Mouse (Mus musculus): Measurements from ENCODE around the gene Gtpbp3. TPM values are rescaled to one million over a fixed set of nuclear protein-coding genes. Genes with fewer than 3 reads are reported as not detected.

Gtpbp3 gene
- polyA plus RNA-seq, 1 experiment from 2014 or later, result 19.1 TPM

GRCm38 (mm10) chr8:71547590-71547989 is 59.7 kb downstream of the Gtpbp3 start:
- ATAC-seq (ENCODE audit: borderline replicate concordance, extremely low read depth, low FRiP score, low TSS enrichment), result no peak
- WGBS, result 85% methylated on average over 7 of the region's 7 CpGs

More at GRCm38 (mm10) chr8:71547590-71547989, 59.7 kb downstream of the Gtpbp3 start:
- H3K27ac ChIP-seq, result no peak overlapping the region
- H3K9me3 ChIP-seq, result no peaks in the 10 kb centered on the region
- H3K4me2 ChIP-seq, result no peak overlapping the region
- no peaks in the 10 kb centered on the region for H3K27me3 ChIP-seq
- H3K9ac ChIP-seq, result no peak overlapping the region
- H3K4me1 ChIP-seq, result peaks cover 13% of the 10 kb centered on the region
- no peak overlapping the region for H3K4me3 ChIP-seq
- peaks cover 23% of the 10 kb centered on the region; the same call in 1 of the 2 replicates for H3K36me3 ChIP-seq

Other genes starting within 250 kb of the Gtpbp3 start
- gene Myo9b, start 215.4 kb upstream of the Gtpbp3 start, polyA plus RNA-seq (2015; fragmentation: Nextera tagmentation; extraction: Ambion mirVana), result 18.5 TPM in 2 replicates
- 57.7 and 68.7 TPM in 2 replicates for gene Haus8, start 215.2 kb upstream of the Gtpbp3 start, polyA plus RNA-seq (2015; fragmentation: Nextera tagmentation; extraction: Ambion mirVana)
- gene Use1, start 121.3 kb upstream of the Gtpbp3 start, polyA plus RNA-seq (2015; fragmentation: Nextera tagmentation; extraction: Ambion mirVana), result 85.0 and 87.0 TPM in 2 replicates
- 7.0 and 7.2 TPM in 2 replicates for gene Ocel1, start 116.8 kb upstream of the Gtpbp3 start, polyA plus RNA-seq (2015; fragmentation: Nextera tagmentation; extraction: Ambion mirVana)
- gene Nr2f6, start 106.1 kb upstream of the Gtpbp3 start, polyA plus RNA-seq (2015; fragmentation: Nextera tagmentation; extraction: Ambion mirVana), result 76.6 and 80.4 TPM in 2 replicates
- gene Ushbp1, start 92.3 kb upstream of the Gtpbp3 start, polyA plus RNA-seq (2015; fragmentation: Nextera tagmentation; extraction: Ambion mirVana), result 28.2 and 30.7 TPM in 2 replicates
- gene Babam1, start 91.2 kb upstream of the Gtpbp3 start, polyA plus RNA-seq (2015; fragmentation: Nextera tagmentation; extraction: Ambion mirVana), result 109 and 112 TPM in 2 replicates
- 42.6 and 46.7 TPM in 2 replicates for gene Ankle1, start 82.1 kb upstream of the Gtpbp3 start, polyA plus RNA-seq (2015; fragmentation: Nextera tagmentation; extraction: Ambion mirVana)
- gene Abhd8, start 24.4 kb upstream of the Gtpbp3 start, polyA plus RNA-seq (2015; fragmentation: Nextera tagmentation; extraction: Ambion mirVana), result 51.3 and 56.0 TPM in 2 replicates
- 130 and 147 TPM in 2 replicates for gene Mrpl34, start 23.1 kb upstream of the Gtpbp3 start, polyA plus RNA-seq (2015; fragmentation: Nextera tagmentation; extraction: Ambion mirVana)
- gene Dda1, start 18.9 kb upstream of the Gtpbp3 start, polyA plus RNA-seq (2015; fragmentation: Nextera tagmentation; extraction: Ambion mirVana), result 104 TPM in 2 replicates
- gene Ano8, start 2.1 kb upstream of the Gtpbp3 start, polyA plus RNA-seq (2015; fragmentation: Nextera tagmentation; extraction: Ambion mirVana), result 1.6 and 1.9 TPM in 2 replicates
- 146 and 147 TPM in 2 replicates for gene Plvap, start 23.6 kb downstream of the Gtpbp3 start, polyA plus RNA-seq (2015; fragmentation: Nextera tagmentation; extraction: Ambion mirVana)
- 0.39 and 0.65 TPM in 2 replicates for gene Ccdc194, start 37.6 kb downstream of the Gtpbp3 start, polyA plus RNA-seq (2015; fragmentation: Nextera tagmentation; extraction: Ambion mirVana)
- 49.7 and 52.0 TPM in 2 replicates for gene Bst2, start 49.4 kb downstream of the Gtpbp3 start, polyA plus RNA-seq (2015; fragmentation: Nextera tagmentation; extraction: Ambion mirVana)
- 95.2 and 96.6 TPM in 2 replicates for gene Mvb12a, start 54.8 kb downstream of the Gtpbp3 start, polyA plus RNA-seq (2015; fragmentation: Nextera tagmentation; extraction: Ambion mirVana)
- 3.3 and 4.6 TPM in 2 replicates for gene Tmem221, start 70.8 kb downstream of the Gtpbp3 start, polyA plus RNA-seq (2015; fragmentation: Nextera tagmentation; extraction: Ambion mirVana)
- not detected in 2 replicates for gene Nxnl1, start 78.5 kb downstream of the Gtpbp3 start, polyA plus RNA-seq (2015; fragmentation: Nextera tagmentation; extraction: Ambion mirVana)
- 34.3 and 36.7 TPM in 2 replicates for gene Slc27a1, start 80.8 kb downstream of the Gtpbp3 start, polyA plus RNA-seq (2015; fragmentation: Nextera tagmentation; extraction: Ambion mirVana)
- 228 and 230 TPM in 2 replicates for gene Pgls, start 104.1 kb downstream of the Gtpbp3 start, polyA plus RNA-seq (2015; fragmentation: Nextera tagmentation; extraction: Ambion mirVana)
- gene Fam129c, start 109.5 kb downstream of the Gtpbp3 start, polyA plus RNA-seq (2015; fragmentation: Nextera tagmentation; extraction: Ambion mirVana), result 3.1 and 3.4 TPM in 2 replicates
- 77.9 and 79.3 TPM in 2 replicates for gene Colgalt1, start 122.9 kb downstream of the Gtpbp3 start, polyA plus RNA-seq (2015; fragmentation: Nextera tagmentation; extraction: Ambion mirVana)
- gene Unc13a, start 183.7 kb downstream of the Gtpbp3 start, polyA plus RNA-seq (2015; fragmentation: Nextera tagmentation; extraction: Ambion mirVana), result 0.66 and 0.81 TPM in 2 replicates
- gene Jak3, start 188.2 kb downstream of the Gtpbp3 start, polyA plus RNA-seq (2015; fragmentation: Nextera tagmentation; extraction: Ambion mirVana), result 9.9 TPM in 2 replicates
- gene Insl3, start 201.1 kb downstream of the Gtpbp3 start, polyA plus RNA-seq (2015; fragmentation: Nextera tagmentation; extraction: Ambion mirVana), result 0.63 and 1.3 TPM in 2 replicates
- gene B3gnt3, start 213.7 kb downstream of the Gtpbp3 start, polyA plus RNA-seq (2015; fragmentation: Nextera tagmentation; extraction: Ambion mirVana), result 3.3 and 3.6 TPM in 2 replicates
- 4.8 and 7.6 TPM in 2 replicates for gene Fcho1, start 237.6 kb downstream of the Gtpbp3 start, polyA plus RNA-seq (2015; fragmentation: Nextera tagmentation; extraction: Ambion mirVana)